8 mouse cellular contexts compared by ENCODE assay signal in the genomic region with DNA sequence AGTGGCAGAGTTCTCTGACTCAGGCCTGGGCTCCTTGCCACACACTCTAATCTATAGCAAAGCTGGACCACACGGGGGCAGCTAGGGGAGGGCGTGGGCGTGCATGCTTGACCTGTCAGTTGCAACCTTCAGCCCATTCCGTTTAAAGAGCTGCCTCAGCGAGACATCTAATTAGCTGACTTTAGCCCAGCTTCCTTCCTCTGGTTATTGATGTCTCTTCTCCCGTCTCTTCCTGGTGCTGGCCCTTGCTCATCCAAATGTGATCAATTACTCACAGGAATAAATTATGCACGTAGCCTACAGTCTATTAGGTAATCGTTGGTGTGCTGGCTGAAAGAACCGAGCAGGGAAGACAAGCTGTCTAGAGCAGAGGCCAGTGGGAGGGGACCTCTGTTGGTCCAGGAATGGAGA.
DNase-seq lines count a peak whose midpoint lies in the region; ATAC-seq and TF ChIP-seq lines count a peak whose summit lies in the region.

No protein-coding gene starts in this region.

- DNase-seq in liver, adult 2 months (ENCODE audit: extremely low read depth, low read depth, low spot score) = no peak
- no peak for DNase-seq in liver, embryonic 11.5 days (ENCODE audit: low spot score)
- peak; percentile 66 for DNase-seq in adipocyte (ENCODE audit: low spot score)
- peak; percentile 73 for DNase-seq in embryo, embryonic 10 days (ENCODE audit: low spot score)
- no peak for DNase-seq in thymus, postnatal 14 days

- no peak overlapping the region for H3K4me3 ChIP-seq in liver, adult 2 months (ENCODE audit: insufficient read depth, low read depth, low read length)
- no peak overlapping the region for H3K4me3 ChIP-seq in liver, embryonic 11.5 days (ENCODE audit: low read depth, low read length)
- no peak overlapping the region for H3K4me3 ChIP-seq in forebrain, embryonic 13.5 days

- no peak overlapping the region for H3K9ac ChIP-seq in liver, adult 2 months (ENCODE audit: low read depth, low read length)
- no peak overlapping the region for H3K9ac ChIP-seq in liver, embryonic 11.5 days (ENCODE audit: low read depth, low read length)
- no peak overlapping the region for H3K9ac ChIP-seq in forebrain, embryonic 13.5 days

- H3K36me3 ChIP-seq in liver, adult 2 months (ENCODE audit: control insufficient read depth, insufficient read depth, low read length) = no peaks in the 10 kb centered on the region
- no peaks in the 10 kb centered on the region for H3K36me3 ChIP-seq in liver, embryonic 11.5 days (ENCODE audit: control insufficient read depth, insufficient read depth, low read length)
- no peaks in the 10 kb centered on the region for H3K36me3 ChIP-seq in forebrain, embryonic 13.5 days (ENCODE audit: poor library complexity, severe bottlenecking)

- H3K4me2 ChIP-seq in liver, embryonic 11.5 days = no peak overlapping the region
- no peak overlapping the region for H3K4me2 ChIP-seq in forebrain, embryonic 13.5 days

- TF ChIP-seq POLR2A in liver, adult 2 months (IDR thresholded peaks at IDR 0.05; ENCODE audit: extremely low read depth, insufficient read depth, low read length) = no peak

- TF ChIP-seq CTCF in liver, adult 2 months (IDR thresholded peaks at IDR 0.05; ENCODE audit: low read depth, low read length) = 0 out of 2 replicates have a peak, but pooled peaks have one; percentile 10

- H3K27me3 ChIP-seq in liver, adult 2 months (ENCODE audit: control insufficient read depth, insufficient read depth, low read length) = no peaks in the 10 kb centered on the region
- H3K27me3 ChIP-seq in liver, embryonic 11.5 days (replicated peaks; ENCODE audit: control insufficient read depth, insufficient read depth, low read length) = peaks cover 22% of the 10 kb centered on the region
- peaks cover 28% of the 10 kb centered on the region for H3K27me3 ChIP-seq in forebrain, embryonic 13.5 days

- H3K79me2 ChIP-seq in liver, adult 2 months (ENCODE audit: control insufficient read depth, insufficient read depth, low read length) = no peaks in the 10 kb centered on the region

- no peaks in the 10 kb centered on the region for H3K4me1 ChIP-seq in liver, adult 2 months (ENCODE audit: control insufficient read depth, insufficient read depth, low read length)
- H3K4me1 ChIP-seq in liver, embryonic 11.5 days (replicated peaks; ENCODE audit: control insufficient read depth, insufficient read depth, low read length) = 0 out of 2 replicates have a peak, but pooled peaks cover 2% of the 10 kb centered on the region
- peaks cover 31% of the 10 kb centered on the region for H3K4me1 ChIP-seq in forebrain, embryonic 13.5 days

- no peaks in the 10 kb centered on the region for H3K9me3 ChIP-seq in liver, embryonic 11.5 days (ENCODE audit: control insufficient read depth, low read length)
- no peaks in the 10 kb centered on the region for H3K9me3 ChIP-seq in forebrain, embryonic 13.5 days (replicated peaks)

- WGBS in liver, adult 2 months = 6% methylated on average over 9 of the region's 9 CpGs
- 18% methylated on average over 9 of the region's 9 CpGs for WGBS in liver, embryonic 11.5 days
- WGBS in forebrain, embryonic 13.5 days = 8% methylated on average over 9 of the region's 9 CpGs

- ATAC-seq in liver, embryonic 11.5 days (replicated peaks; ENCODE audit: low FRiP score) = no peak
- ATAC-seq in monocyte, adult 5-6 weeks (replicated peaks; ENCODE audit: insufficient number of reproducible peaks, low FRiP score, low TSS enrichment, poor library complexity, severe bottlenecking) = 0 out of 2 replicates have a peak, but pooled peaks have one; percentile 48
- ATAC-seq in forebrain, embryonic 13.5 days = no peak
- no peak for ATAC-seq in erythroid progenitor cell, adult 5-6 weeks (replicated peaks; ENCODE audit: low FRiP score, poor library complexity, severe bottlenecking)

- H3K27ac ChIP-seq in liver, adult 2 months (replicated peaks; ENCODE audit: insufficient read depth, low read depth, low read length) = no peak overlapping the region
- no peak overlapping the region for H3K27ac ChIP-seq in liver, embryonic 11.5 days (ENCODE audit: low read depth, low read length)
- no peak overlapping the region for H3K27ac ChIP-seq in forebrain, embryonic 13.5 days

Comparison
In these comparisons a context has a peak if more than half of its experiments do, and no peak if none do; other contexts are left out.
1. DNase-seq: peak in adipocyte (single experiment) and embryo, embryonic 10 days (single experiment); none in liver, adult 2 months (single experiment), liver, embryonic 11.5 days (single experiment) and thymus, postnatal 14 days (single experiment).